Mouse (Mus musculus) midbrain, postnatal 0 days (tissue): ENCODE measurements around the gene Rpia. TPM values are rescaled to one million over a fixed set of nuclear protein-coding genes. Genes with fewer than 3 reads are reported as not detected.

ENCODE experiments used
- ATAC-seq: fragments of 200-750 bp; cut with Nextera tagmentation; 2 replicates; pipeline ENCODE4 v1.8.0; 2017; ENCODE audit warnings: moderate number of reproducible peaks, mild to moderate bottlenecking, moderate TSS enrichment, moderate library complexity; ENCODE audit not compliant: low FRiP score
- DNase-seq: peaks from one replicate; pipeline ENCODE4 v3.0.0-alpha.2; 2015; ENCODE audit warnings: low spot score
- H3K27ac ChIP-seq: fragments of 300-500 bp; sonication (generic); 2 replicates; pipeline ENCODE4 v1.5.1; 2014; ENCODE audit warnings: low read depth, mild to moderate bottlenecking, low read length, mixed read lengths
- H3K27me3 ChIP-seq: fragments of 300-500 bp; sonication (generic); 2 replicates; pipeline ENCODE4 v1.6.1; 2014; ENCODE audit warnings: low read length, control low read depth, mixed read lengths; ENCODE audit not compliant: insufficient read depth
- H3K36me3 ChIP-seq: fragments of 300-500 bp; sonication (generic); 2 replicates; pipeline ENCODE4 v1.6.1; 2014; ENCODE audit warnings: low read length, control low read depth, mixed read lengths; ENCODE audit not compliant: insufficient read depth
- H3K4me1 ChIP-seq: fragments of 300-500 bp; sonication (generic); 2 replicates; pipeline ENCODE4 v1.6.1; 2014; ENCODE audit warnings: mild to moderate bottlenecking, control low read depth, antibody characterized with exemption, low read length, mixed read lengths; ENCODE audit not compliant: insufficient read depth
- H3K4me2 ChIP-seq: fragments of 300-500 bp; sonication (generic); 2 replicates; pipeline ENCODE4 v1.6.1; 2014; ENCODE audit warnings: low read depth, mild to moderate bottlenecking, low read length, mixed read lengths; ENCODE audit not compliant: poor library complexity, severe bottlenecking
- H3K4me3 ChIP-seq: fragments of 300-500 bp; sonication (generic); 2 replicates; pipeline ENCODE4 v1.5.1; 2014; ENCODE audit warnings: low read depth, mild to moderate bottlenecking, low read length, moderate library complexity
- H3K9ac ChIP-seq: fragments of 300-500 bp; sonication (generic); replicated peaks from 2 replicates; pipeline ENCODE4 v1.6.1; 2014; ENCODE audit warnings: mild to moderate bottlenecking, low read length, moderate library complexity, mixed read lengths; ENCODE audit not compliant: poor library complexity, severe bottlenecking
- H3K9me3 ChIP-seq: fragments of 300-500 bp; sonication (generic); 2 replicates; pipeline ENCODE4 v1.6.1; 2016; ENCODE audit warnings: low read length, control low read depth
- CTCF ChIP-seq: IDR thresholded peaks from 2 replicates; pipeline ENCODE4 v1.5.1; 2016; ENCODE audit warnings: antibody characterized with exemption, mild to moderate bottlenecking
- WGBS: fragments of 180-500 bp; shearing (Covaris S2); extraction: QIAGEN DNeasy Blood & Tissue Kit; methylation state at CpG from one replicate; pipeline ENCODE4 v1.1.7; 2014; 5-methylcytosine and 5-hydroxymethylcytosine counted together
- polyA plus RNA-seq: library from polyadenylated mRNA; unstranded; fragments of >200 nt; fragmentation: Nextera tagmentation; extraction: Ambion mirVana; gene quantifications from 2 replicates; pipeline ENCODE4 v1.2.1, GENCODE M21; 2015
- total RNA-seq: library from RNA; depleted of rRNA; stranded (reverse); fragments of >200 nt; gene quantifications from 2 replicates; pipeline ENCODE4 v1.2.3, GENCODE M21; 2014

Gene Rpia
- total and polyA plus RNA-seq, 2 experiments from 2014 or later: 1.4 to 15.5 TPM

DNA sequence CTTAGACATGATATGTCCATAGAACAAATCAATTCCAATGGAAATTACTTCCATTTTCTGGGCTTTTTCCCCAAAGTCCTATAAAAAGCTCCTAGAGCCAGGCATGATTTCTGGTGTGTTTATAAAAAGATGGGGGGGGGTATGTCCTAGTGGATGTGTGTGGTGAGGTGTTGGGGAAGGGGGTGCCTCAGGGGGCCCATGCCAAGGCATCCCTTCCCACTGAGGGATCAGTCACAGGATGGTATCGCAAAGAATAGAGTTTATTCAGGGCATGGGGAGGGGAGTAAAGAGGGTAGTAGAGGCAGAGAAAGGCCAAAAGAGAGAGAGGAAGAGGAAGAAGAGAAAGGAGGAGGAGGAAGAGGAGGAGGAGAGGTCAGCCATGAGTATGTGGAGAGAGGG, 14.5 kb upstream of the Rpia start:
- Histone ChIP-seq H3K9me3 (no peaks in the 10 kb centered on the region), H3K9ac (no peak overlapping the region), H3K36me3 (no peaks in the 10 kb centered on the region), H3K27me3 (no peaks in the 10 kb centered on the region), H3K27ac (no peak overlapping the region), H3K4me3 (no peak overlapping the region), H3K4me1 (no peaks in the 10 kb centered on the region), H3K4me2 (no peak overlapping the region)
- WGBS: 32% methylated on average over 1 of the region's 1 CpGs
- no peak for TF ChIP-seq CTCF
- ATAC-seq (no peak), DNase-seq (no peak)

DNA sequence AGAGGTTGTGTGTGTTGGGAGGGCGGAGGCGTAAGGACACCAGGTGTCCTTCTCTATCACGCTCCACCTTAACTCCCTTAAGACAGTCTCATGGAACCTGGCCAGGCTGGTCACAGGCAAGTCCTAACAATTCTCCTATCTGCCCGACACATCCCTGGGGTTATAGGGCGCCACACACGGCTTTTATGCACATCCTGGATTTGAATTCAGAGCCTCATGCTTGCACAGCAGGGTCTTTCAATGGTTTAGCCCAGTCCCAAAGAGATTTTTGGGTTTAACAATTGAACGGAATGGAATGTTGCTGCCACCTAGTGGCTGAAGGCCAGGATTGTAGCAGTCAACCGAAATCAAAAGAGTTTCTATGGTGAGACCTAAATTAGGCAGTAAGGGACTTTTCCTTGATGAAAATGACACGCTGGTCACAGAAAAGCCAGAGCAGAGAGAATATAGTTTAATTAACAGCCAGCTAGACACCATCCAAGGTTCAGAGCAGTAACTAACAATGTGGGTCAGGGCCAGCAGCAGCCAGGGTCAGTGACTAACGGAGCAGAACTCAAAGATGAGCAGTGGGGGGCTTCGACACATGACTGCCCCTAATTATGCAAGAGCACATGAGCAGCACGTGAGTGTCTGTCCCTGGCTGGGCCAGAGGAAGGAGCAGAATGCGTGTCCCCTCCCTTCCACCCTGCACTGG, 13.9 kb upstream of the Rpia start:
- Histone ChIP-seq H3K27me3 (no peaks in the 10 kb centered on the region), H3K4me3 (no peak overlapping the region; the same call in 1 of the 2 replicates), H3K9ac (no peak overlapping the region), H3K9me3 (no peaks in the 10 kb centered on the region), H3K4me2 (peak overlapping the region; percentile 42), H3K36me3 (no peaks in the 10 kb centered on the region), H3K4me1 (no peaks in the 10 kb centered on the region), H3K27ac (no peak overlapping the region)
- ATAC-seq: peak; percentile 69
- TF ChIP-seq CTCF: peak; percentile 92
- peak; percentile 92 for DNase-seq
- WGBS: 8% methylated on average over 13 of the region's 13 CpGs

DNA sequence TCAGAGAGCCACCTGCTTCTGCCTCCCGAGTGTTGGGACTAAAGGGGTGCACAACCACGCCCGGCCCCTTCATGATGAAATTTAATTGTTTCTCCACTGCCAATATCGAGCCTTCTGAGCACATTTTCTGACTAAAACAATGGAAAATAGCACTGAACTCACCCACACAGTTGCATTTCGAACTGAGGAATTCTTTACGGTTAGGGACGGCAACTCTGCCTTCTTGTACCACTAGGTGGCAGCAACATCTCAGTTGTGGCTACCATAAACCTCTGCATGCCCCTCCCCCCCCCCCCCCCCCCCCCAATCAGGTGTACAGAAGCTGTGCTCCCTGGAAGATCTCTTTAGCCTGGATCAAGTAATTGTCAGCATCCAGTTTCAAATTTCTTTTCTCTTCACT, 13.2 kb upstream of the Rpia start:
- Histone ChIP-seq H3K27me3 (no peaks in the 10 kb centered on the region), H3K36me3 (no peaks in the 10 kb centered on the region), H3K27ac (no peak overlapping the region), H3K9me3 (no peaks in the 10 kb centered on the region), H3K9ac (no peak overlapping the region), H3K4me3 (no peak overlapping the region), H3K4me2 (peak overlapping the region; percentile 42), H3K4me1 (no peaks in the 10 kb centered on the region)
- DNase-seq: peak; percentile 82
- 11% methylated on average over 7 of the region's 7 CpGs for WGBS
- ATAC-seq: peak; percentile 75
- peak; percentile 70 for TF ChIP-seq CTCF

GRCm38 (mm10) chr6:70804632-70805031, 12.6 kb upstream of the Rpia start:
- peak; percentile 84 for TF ChIP-seq CTCF
- Histone ChIP-seq H3K4me3 (no peak overlapping the region), H3K36me3 (no peaks in the 10 kb centered on the region), H3K9ac (no peak overlapping the region), H3K4me2 (0 out of 2 replicates have a peak overlapping the region, but pooled peaks have one; percentile 4), H3K27me3 (no peaks in the 10 kb centered on the region), H3K27ac (no peak overlapping the region), H3K4me1 (no peaks in the 10 kb centered on the region), H3K9me3 (no peaks in the 10 kb centered on the region)
- 31% methylated on average over 3 of the region's 3 CpGs for WGBS
- ATAC-seq (peak; percentile 57; the same call in 1 of the 2 replicates), DNase-seq (peak; percentile 84)

DNA sequence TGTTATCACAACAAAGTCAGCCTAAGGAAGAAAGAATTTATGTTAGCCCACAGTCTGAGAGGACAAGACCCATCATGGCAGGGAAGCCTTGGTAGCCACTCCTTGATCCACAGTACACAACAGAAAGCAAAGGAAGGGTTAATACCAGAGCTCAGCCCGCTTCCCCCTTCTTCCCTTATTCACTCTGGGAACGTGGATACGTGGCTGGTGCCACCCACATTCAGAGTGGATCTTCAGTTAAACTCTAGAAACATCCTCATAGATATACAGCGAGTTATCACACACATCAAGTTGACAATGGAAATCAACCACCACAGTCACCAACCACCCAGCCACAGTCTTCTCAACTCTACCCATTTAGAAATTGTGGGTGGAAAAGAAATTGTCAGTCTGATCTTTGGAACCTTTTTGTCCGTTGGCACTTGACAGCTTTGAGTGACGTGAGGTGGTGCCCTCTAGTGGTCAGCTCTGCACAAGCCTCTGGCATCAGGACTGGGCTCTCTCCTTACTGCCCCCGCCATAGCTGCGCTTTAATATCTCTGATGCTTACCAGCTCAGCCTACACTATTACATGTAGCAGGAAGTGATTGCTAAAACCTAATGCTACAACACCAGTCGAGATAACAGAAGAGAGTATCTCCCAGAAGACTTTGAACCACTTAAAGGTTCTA, 5.7 kb upstream of the Rpia start:
- no peaks in the 10 kb centered on the region for H3K27me3 ChIP-seq
- TF ChIP-seq CTCF: peak; percentile 74
- DNase-seq (peak; percentile 47), ATAC-seq (0 out of 2 replicates have a peak, but pooled peaks have one; percentile 44)
- H3K4me2 ChIP-seq: no peak overlapping the region
- H3K27ac ChIP-seq: no peak overlapping the region
- no peak overlapping the region for H3K4me3 ChIP-seq
- 24% methylated on average over 9 of the region's 9 CpGs for WGBS
- no peaks in the 10 kb centered on the region for H3K36me3 ChIP-seq
- H3K9me3 ChIP-seq: no peaks in the 10 kb centered on the region
- H3K4me1 ChIP-seq: peaks cover 2% of the 10 kb centered on the region
- H3K9ac ChIP-seq: no peak overlapping the region

- no peak overlapping the region for H3K4me2 ChIP-seq
- DNase-seq: no peak
- no peak overlapping the region for H3K27ac ChIP-seq
- ATAC-seq: no peak
- H3K9me3 ChIP-seq: no peaks in the 10 kb centered on the region
- TF ChIP-seq CTCF: no peak
- no peak overlapping the region for H3K9ac ChIP-seq
- H3K27me3 ChIP-seq: no peaks in the 10 kb centered on the region
- 78% methylated on average over 6 of the region's 6 CpGs for WGBS
- peaks cover 4% of the 10 kb centered on the region for H3K4me1 ChIP-seq
- no peak overlapping the region for H3K4me3 ChIP-seq
- no peaks in the 10 kb centered on the region for H3K36me3 ChIP-seq
Observed at GRCm38 (mm10) chr6:70796940-70797339, 4.9 kb upstream of the Rpia start.
